Mouse (Mus musculus) myocyte (in vitro differentiated cells): ENCODE measurements around the gene 1600015I10Rik.
"Not testable (repeated sequence)": the region's sequence is repeated elsewhere in the genome, so short reads cannot be mapped to it uniquely, and the experiment has no call there.

Experiments used
- CEBPB ChIP-seq: IDR thresholded peaks from 2 replicates; pipeline ENCODE4 v1.6.1; 2011; ENCODE audit warnings: mild to moderate bottlenecking, moderate library complexity; ENCODE audit not compliant: poor library complexity, insufficient read depth, severe bottlenecking
- MAX ChIP-seq: IDR thresholded peaks from one replicate; pipeline ENCODE4 v1.6.1; 2011; ENCODE audit warnings: low read depth, mild to moderate bottlenecking, control low read depth
- POLR2A ChIP-seq: IDR thresholded peaks from one replicate; pipeline ENCODE4 v1.6.1; 2011; ENCODE audit warnings: low read depth, mild to moderate bottlenecking, control low read depth, moderate library complexity; ENCODE audit not compliant: insufficient read length
- TCF12 ChIP-seq: IDR thresholded peaks from one replicate; pipeline ENCODE4 v1.6.1; 2011; ENCODE audit warnings: mild to moderate bottlenecking, control low read depth; ENCODE audit not compliant: poor library complexity, insufficient read depth, severe bottlenecking

GRCm38 (mm10) chr6:48966696-48967095 lies 37.0 kb downstream of the 1600015I10Rik start:
- not testable (repeated sequence) for TF ChIP-seq POLR2A, CEBPB, MAX, TCF12
